Mouse (Mus musculus): ENCODE measurements around the gene Spo11. TPM values are rescaled to one million over a fixed set of nuclear protein-coding genes. Genes with fewer than 3 reads are reported as not detected.

Gene Spo11
- polyA plus RNA-seq, 1 experiment = not detected

GRCm38 (mm10) chr2:172937326-172938190 is 39.9 kb upstream of the Spo11 start:
- Histone ChIP-seq H3K27ac (ENCODE audit: insufficient read depth, low read depth, low read length) (no peak overlapping the region), H3K4me1 (ENCODE audit: control insufficient read depth, insufficient read depth, low read length) (no peaks in the 10 kb centered on the region), H3K4me3 (ENCODE audit: insufficient read depth, low read length) (no peak overlapping the region)
- TF ChIP-seq POLR2A (IDR thresholded peaks at IDR 0.05; ENCODE audit: borderline replicate concordance, low read depth, low read length) (no peak), CTCF (IDR thresholded peaks at IDR 0.05; ENCODE audit: low read depth, low read length) (no peak)

GRCm38 (mm10) chr2:172938761-172939638 is 38.5 kb upstream of the Spo11 start:
- Histone ChIP-seq H3K27ac (ENCODE audit: insufficient read depth, low read depth, low read length) (no peak overlapping the region), H3K4me1 (ENCODE audit: control insufficient read depth, insufficient read depth, low read length) (no peaks in the 10 kb centered on the region), H3K4me3 (ENCODE audit: insufficient read depth, low read length) (no peak overlapping the region)
- TF ChIP-seq POLR2A (IDR thresholded peaks at IDR 0.05; ENCODE audit: borderline replicate concordance, low read depth, low read length) (no peak), CTCF (IDR thresholded peaks at IDR 0.05; ENCODE audit: low read depth, low read length) (no peak)

- Histone ChIP-seq H3K4me1 (ENCODE audit: control insufficient read depth, insufficient read depth, low read length) (no peaks in the 10 kb centered on the region), H3K27ac (ENCODE audit: insufficient read depth, low read depth, low read length) (no peak overlapping the region), H3K4me3 (ENCODE audit: insufficient read depth, low read length) (no peak overlapping the region)
- TF ChIP-seq CTCF (IDR thresholded peaks at IDR 0.05; ENCODE audit: low read depth, low read length) = no peak
- TF ChIP-seq POLR2A (IDR thresholded peaks at IDR 0.05; ENCODE audit: borderline replicate concordance, low read depth, low read length) = no peak
These were observed 37.9 kb upstream of the Spo11 start for GRCm38 (mm10) chr2:172939639-172940002.

- no peaks in the 10 kb centered on the region for H3K4me1 ChIP-seq (ENCODE audit: control insufficient read depth, insufficient read depth, low read length)
- H3K27ac ChIP-seq (ENCODE audit: insufficient read depth, low read depth, low read length) = no peak within 1 kb of the TSS
- no peak for TF ChIP-seq CTCF (IDR thresholded peaks at IDR 0.05; ENCODE audit: low read depth, low read length)
- no peak for TF ChIP-seq POLR2A (IDR thresholded peaks at IDR 0.05; ENCODE audit: borderline replicate concordance, low read depth, low read length)
- H3K4me3 ChIP-seq (ENCODE audit: insufficient read depth, low read length) = no peak within 1 kb of the TSS
These were observed 37.3 kb upstream of the Spo11 start, which contains the start of gene Bmp7 for GRCm38 (mm10) chr2:172940003-172940798. Gene Bmp7 (minus strand): TSS chr2:172940321.

GRCm38 (mm10) chr2:172940799-172941163 is 36.7 kb upstream of the Spo11 start:
- TF ChIP-seq POLR2A (IDR thresholded peaks at IDR 0.05; ENCODE audit: borderline replicate concordance, low read depth, low read length) (no peak), CTCF (IDR thresholded peaks at IDR 0.05; ENCODE audit: low read depth, low read length) (no peak)
- Histone ChIP-seq H3K4me3 (ENCODE audit: insufficient read depth, low read length) (no peak overlapping the region), H3K27ac (ENCODE audit: insufficient read depth, low read depth, low read length) (no peak overlapping the region), H3K4me1 (ENCODE audit: control insufficient read depth, insufficient read depth, low read length) (no peaks in the 10 kb centered on the region)

- Histone ChIP-seq H3K4me3 (ENCODE audit: insufficient read depth, low read length) (no peak overlapping the region), H3K27ac (ENCODE audit: insufficient read depth, low read depth, low read length) (no peak overlapping the region), H3K4me1 (ENCODE audit: control insufficient read depth, insufficient read depth, low read length) (no peaks in the 10 kb centered on the region)
- TF ChIP-seq POLR2A (IDR thresholded peaks at IDR 0.05; ENCODE audit: borderline replicate concordance, low read depth, low read length) (no peak), CTCF (IDR thresholded peaks at IDR 0.05; ENCODE audit: low read depth, low read length) (0 out of 2 replicates have a peak, but pooled peaks have one; percentile 11)
These were observed 28.4 kb upstream of the Spo11 start for GRCm38 (mm10) chr2:172949051-172949450.

- Histone ChIP-seq H3K27ac (ENCODE audit: insufficient read depth, low read depth, low read length) (no peak overlapping the region), H3K4me3 (ENCODE audit: insufficient read depth, low read length) (no peak overlapping the region), H3K4me1 (ENCODE audit: control insufficient read depth, insufficient read depth, low read length) (no peaks in the 10 kb centered on the region)
- TF ChIP-seq POLR2A (IDR thresholded peaks at IDR 0.05; ENCODE audit: borderline replicate concordance, low read depth, low read length) = no peak
- TF ChIP-seq CTCF (IDR thresholded peaks at IDR 0.05; ENCODE audit: low read depth, low read length) = no peak
These were observed 27.3 kb upstream of the Spo11 start for GRCm38 (mm10) chr2:172950119-172950676.

GRCm38 (mm10) chr2:172950722-172951121 is 26.8 kb upstream of the Spo11 start:
- H3K4me1 ChIP-seq (ENCODE audit: control insufficient read depth, insufficient read depth, low read length) = no peaks in the 10 kb centered on the region
- no peak overlapping the region for H3K27ac ChIP-seq (ENCODE audit: insufficient read depth, low read depth, low read length)
- no peak overlapping the region for H3K4me3 ChIP-seq (ENCODE audit: insufficient read depth, low read length)
- TF ChIP-seq POLR2A (IDR thresholded peaks at IDR 0.05; ENCODE audit: borderline replicate concordance, low read depth, low read length) (no peak), CTCF (IDR thresholded peaks at IDR 0.05; ENCODE audit: low read depth, low read length) (no peak)

GRCm38 (mm10) chr2:172951976-172952375 is 25.5 kb upstream of the Spo11 start:
- no peak overlapping the region for H3K27ac ChIP-seq (ENCODE audit: insufficient read depth, low read depth, low read length)
- no peaks in the 10 kb centered on the region for H3K4me1 ChIP-seq (ENCODE audit: control insufficient read depth, insufficient read depth, low read length)
- TF ChIP-seq CTCF (IDR thresholded peaks at IDR 0.05; ENCODE audit: low read depth, low read length) = no peak
- TF ChIP-seq POLR2A (IDR thresholded peaks at IDR 0.05; ENCODE audit: borderline replicate concordance, low read depth, low read length) = no peak
- H3K4me3 ChIP-seq (ENCODE audit: insufficient read depth, low read length) = no peak overlapping the region
